Mouse (Mus musculus) heart, embryonic 15.5 days (tissue): ENCODE results near the gene Prdm16. TPM values are rescaled to one million over a fixed set of nuclear protein-coding genes. Genes with fewer than 3 reads are reported as not detected.

Experiments
- ATAC-seq: fragments of 200-750 bp; cut with Nextera tagmentation; replicated peaks from 2 replicates; pipeline ENCODE4 v1.8.0; 2017; ENCODE audit warnings: low read depth, moderate TSS enrichment; ENCODE audit not compliant: insufficient number of reproducible peaks, insufficient read depth, low FRiP score
- H3K27ac ChIP-seq: fragments of 300-500 bp; sonication (generic); 2 replicates; pipeline ENCODE4 v1.5.1; 2015; ENCODE audit warnings: mild to moderate bottlenecking, inconsistent platforms
- H3K27me3 ChIP-seq: fragments of 300-500 bp; sonication (generic); 2 replicates; pipeline ENCODE4 v1.6.1; 2015; ENCODE audit warnings: inconsistent platforms
- H3K36me3 ChIP-seq: fragments of 300-500 bp; sonication (generic); 2 replicates; pipeline ENCODE4 v1.6.1; 2015; ENCODE audit warnings: mild to moderate bottlenecking, inconsistent platforms
- H3K4me1 ChIP-seq: fragments of 300-500 bp; sonication (generic); replicated peaks from 2 replicates; pipeline ENCODE4 v1.6.1; 2015; ENCODE audit warnings: inconsistent platforms
- H3K4me2 ChIP-seq: fragments of 300-500 bp; sonication (generic); 2 replicates; pipeline ENCODE4 v1.6.1; 2015; ENCODE audit warnings: inconsistent platforms, mild to moderate bottlenecking, moderate library complexity
- H3K4me3 ChIP-seq: fragments of 300-500 bp; sonication (generic); 2 replicates; pipeline ENCODE4 v1.5.1; 2015; ENCODE audit warnings: mild to moderate bottlenecking, inconsistent platforms
- H3K9ac ChIP-seq: fragments of 300-500 bp; sonication (generic); 2 replicates; pipeline ENCODE4 v1.6.1; 2015; ENCODE audit warnings: mild to moderate bottlenecking, inconsistent platforms
- H3K9me3 ChIP-seq: fragments of 300-500 bp; sonication (generic); replicated peaks from 2 replicates; pipeline ENCODE4 v1.6.1; 2016; ENCODE audit warnings: inconsistent platforms
- WGBS: fragments of 180-500 bp; shearing (Covaris S2); methylation state at CpG from one replicate; pipeline ENCODE4 v1.1.7; 2015; ENCODE audit warnings: mixed read lengths; 5-methylcytosine and 5-hydroxymethylcytosine counted together
- polyA plus RNA-seq: library from polyadenylated mRNA; unstranded; fragments of >200 nt; fragmentation: Nextera tagmentation; extraction: Ambion mirVana; gene quantifications from 2 replicates; pipeline ENCODE4 v1.2.1, GENCODE M21; 2015

The Prdm16 gene
- polyA plus RNA-seq, 1 experiment from 2014 or later: 20.9 TPM

GRCm38 (mm10) chr4:154394123-154394722, 242.4 kb downstream of the Prdm16 start:
- Histone ChIP-seq H3K27me3 (no peaks in the 10 kb centered on the region; the same call in 1 of the 2 replicates), H3K9me3 (no peaks in the 10 kb centered on the region), H3K9ac (no peak overlapping the region), H3K36me3 (no peaks in the 10 kb centered on the region), H3K4me1 (peaks cover 57% of the 10 kb centered on the region), H3K4me2 (no peak overlapping the region), H3K27ac (peak overlapping the region; percentile 88), H3K4me3 (no peak overlapping the region)
- WGBS: 48% methylated on average over 7 of the region's 7 CpGs
- ATAC-seq: no peak

DNA sequence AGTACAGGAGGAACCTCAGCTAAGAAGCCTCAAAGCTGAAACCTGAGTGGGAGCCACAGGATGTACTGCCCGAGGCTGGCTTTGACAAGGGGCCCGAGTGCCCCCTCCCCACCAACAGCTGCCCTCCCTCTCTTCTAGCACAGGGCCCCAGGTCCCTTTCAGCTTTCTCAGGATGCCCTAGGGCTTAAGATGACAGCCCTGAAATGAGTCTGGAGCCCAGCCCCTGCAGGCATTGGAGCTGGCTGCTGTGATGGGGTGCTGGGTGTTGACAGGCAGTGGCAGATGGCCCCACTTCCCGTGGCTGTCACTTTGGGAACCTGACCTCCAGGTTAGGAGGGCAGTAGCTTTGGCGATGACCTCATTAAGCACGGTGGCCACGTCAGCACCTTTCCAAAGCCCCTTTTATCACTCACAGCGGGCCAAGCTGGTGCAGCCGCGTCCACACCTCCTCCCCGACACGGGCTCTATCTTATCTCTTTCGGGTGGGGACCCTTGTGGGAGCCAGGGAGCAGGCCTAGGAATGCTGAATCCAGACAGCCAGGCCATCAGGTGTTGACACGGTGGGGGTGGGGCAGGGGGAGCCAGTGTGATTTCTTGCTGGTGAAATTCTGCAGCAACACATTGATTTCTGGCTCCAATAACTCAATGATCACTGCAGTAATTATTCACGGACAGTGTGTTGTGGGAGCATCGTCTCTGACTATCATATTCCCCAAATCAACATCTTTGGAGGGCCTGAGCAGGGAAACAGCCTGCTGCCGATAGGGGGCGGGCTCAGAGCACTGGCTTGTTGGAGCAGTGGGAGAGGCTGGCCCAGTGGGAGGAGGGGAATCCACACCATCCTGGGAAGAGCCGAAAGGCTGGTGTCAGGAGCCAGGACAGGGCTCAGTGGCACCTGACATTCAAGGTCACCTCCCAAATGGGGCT, 243.2 kb downstream of the Prdm16 start:
- Histone ChIP-seq H3K4me1 (peaks cover 58% of the 10 kb centered on the region), H3K27me3 (peaks cover 4% of the 10 kb centered on the region), H3K27ac (peak overlapping the region; percentile 88), H3K9ac (0 out of 2 replicates have a peak overlapping the region, but pooled peaks have one; percentile 1), H3K4me2 (peak overlapping the region; percentile 26; the same call in 1 of the 2 replicates), H3K9me3 (no peaks in the 10 kb centered on the region), H3K36me3 (no peaks in the 10 kb centered on the region), H3K4me3 (no peak overlapping the region)
- WGBS: 6% methylated on average over 18 of the region's 18 CpGs
- peak; percentile 90 for ATAC-seq

DNA sequence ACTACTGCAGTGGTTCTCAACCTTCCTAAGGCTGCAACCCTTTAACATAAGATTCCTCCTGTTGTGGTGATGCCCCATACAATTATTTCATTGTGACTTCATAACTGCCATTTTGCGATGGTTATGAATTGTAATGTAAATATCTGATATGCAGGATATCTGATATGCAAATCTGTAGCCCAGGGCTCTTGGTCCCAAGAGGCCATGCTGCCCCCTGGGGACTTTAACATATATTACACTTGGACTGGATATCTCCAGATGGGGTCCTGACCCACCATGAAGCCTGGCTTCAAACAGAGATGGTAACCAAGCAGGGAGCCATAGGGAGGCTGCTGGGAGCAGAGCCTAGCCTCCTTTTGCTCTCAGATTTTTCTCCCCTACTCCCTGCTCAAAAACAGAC, 244.0 kb downstream of the Prdm16 start:
- H3K9me3 ChIP-seq: no peaks in the 10 kb centered on the region
- no peak overlapping the region for H3K4me3 ChIP-seq
- 0 out of 2 replicates have a peak overlapping the region, but pooled peaks have one; percentile 1 for H3K9ac ChIP-seq
- H3K4me1 ChIP-seq: peaks cover 60% of the 10 kb centered on the region
- ATAC-seq: no peak
- peak overlapping the region; percentile 82 for H3K27ac ChIP-seq
- 67% methylated on average over 1 of the region's 1 CpGs for WGBS
- H3K27me3 ChIP-seq: peaks cover 7% of the 10 kb centered on the region
- H3K36me3 ChIP-seq: no peaks in the 10 kb centered on the region
- peak overlapping the region; percentile 16; the same call in 1 of the 2 replicates for H3K4me2 ChIP-seq

GRCm38 (mm10) chr4:154390333-154391080, 246.2 kb downstream of the Prdm16 start:
- ATAC-seq: no peak
- peaks cover 78% of the 10 kb centered on the region for H3K4me1 ChIP-seq
- H3K9me3 ChIP-seq: no peaks in the 10 kb centered on the region
- H3K4me2 ChIP-seq: no peak overlapping the region
- peaks cover 7% of the 10 kb centered on the region; the same call in 1 of the 2 replicates for H3K27me3 ChIP-seq
- H3K9ac ChIP-seq: 0 out of 2 replicates have a peak overlapping the region, but pooled peaks have one; percentile 10
- WGBS: 36% methylated on average over 20 of the region's 20 CpGs
- H3K4me3 ChIP-seq: no peak overlapping the region
- no peaks in the 10 kb centered on the region for H3K36me3 ChIP-seq
- H3K27ac ChIP-seq: peak overlapping the region; percentile 7; the same call in 1 of the 2 replicates

DNA sequence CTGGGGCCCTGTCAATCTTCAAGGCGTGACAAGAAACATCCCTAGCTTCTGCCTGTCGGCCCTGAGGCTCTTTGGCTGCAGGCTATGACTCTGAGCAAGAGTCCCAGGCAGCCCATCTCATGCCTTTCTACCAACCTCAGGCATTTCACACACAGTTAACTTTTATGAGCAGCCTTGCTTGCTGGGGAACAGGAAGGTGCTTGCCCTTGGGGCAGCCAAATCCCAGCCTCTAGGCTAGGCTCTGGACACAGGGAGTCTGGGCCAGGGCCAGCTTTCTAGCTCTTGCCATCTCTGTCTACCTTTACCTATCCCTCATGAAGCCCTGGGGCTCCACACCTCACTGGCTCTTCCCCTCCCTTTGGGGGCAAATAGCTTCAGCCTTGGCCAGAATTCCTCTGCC, 247.0 kb downstream of the Prdm16 start:
- Histone ChIP-seq H3K4me2 (no peak overlapping the region), H3K36me3 (no peaks in the 10 kb centered on the region), H3K4me1 (peaks cover 74% of the 10 kb centered on the region), H3K9me3 (no peaks in the 10 kb centered on the region), H3K27me3 (peaks cover 8% of the 10 kb centered on the region; the same call in 1 of the 2 replicates), H3K4me3 (no peak overlapping the region), H3K27ac (no peak overlapping the region), H3K9ac (no peak overlapping the region)
- 86% methylated on average over 2 of the region's 2 CpGs for WGBS
- no peak for ATAC-seq

GRCm38 (mm10) chr4:154386810-154387209, 249.9 kb downstream of the Prdm16 start:
- Histone ChIP-seq H3K27ac (peak overlapping the region; percentile 36), H3K36me3 (no peaks in the 10 kb centered on the region), H3K4me2 (no peak overlapping the region), H3K4me1 (peaks cover 47% of the 10 kb centered on the region), H3K9ac (no peak overlapping the region), H3K27me3 (peaks cover 12% of the 10 kb centered on the region; the same call in 1 of the 2 replicates), H3K9me3 (no peaks in the 10 kb centered on the region), H3K4me3 (no peak overlapping the region)
- WGBS: 35% methylated on average over 8 of the region's 8 CpGs
- no peak for ATAC-seq

- WGBS: 47% methylated on average over 2 of the region's 2 CpGs
- Histone ChIP-seq H3K9me3 (no peaks in the 10 kb centered on the region), H3K4me2 (no peak overlapping the region), H3K27ac (no peak overlapping the region), H3K27me3 (peaks cover 12% of the 10 kb centered on the region; the same call in 1 of the 2 replicates), H3K4me1 (peaks cover 38% of the 10 kb centered on the region), H3K36me3 (no peaks in the 10 kb centered on the region), H3K9ac (no peak overlapping the region), H3K4me3 (no peak overlapping the region)
- no peak for ATAC-seq
Observed at GRCm38 (mm10) chr4:154385918-154386317, 250.8 kb downstream of the Prdm16 start.

DNA sequence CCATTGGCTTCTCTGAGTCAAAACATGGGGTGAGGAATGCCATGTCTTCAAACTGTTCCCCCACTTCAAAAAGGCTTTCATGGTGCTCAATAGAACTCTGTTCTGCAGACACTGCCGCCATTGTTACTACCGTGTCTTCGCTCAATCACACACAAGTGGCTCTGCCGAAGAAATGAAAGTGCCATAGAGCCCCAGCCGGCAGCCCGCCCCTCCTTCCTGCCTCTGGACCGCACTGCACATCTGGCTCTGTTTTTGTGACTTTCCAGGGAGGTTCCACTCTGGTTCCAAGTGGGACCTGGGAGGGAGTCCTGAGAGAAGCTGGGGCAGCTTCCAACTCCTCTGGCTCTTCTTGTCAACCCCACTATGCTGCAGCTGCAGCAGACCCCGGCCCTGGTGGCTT, 251.5 kb downstream of the Prdm16 start:
- no peaks in the 10 kb centered on the region for H3K36me3 ChIP-seq
- H3K9ac ChIP-seq: no peak overlapping the region
- H3K4me1 ChIP-seq: peaks cover 31% of the 10 kb centered on the region
- H3K4me3 ChIP-seq: no peak overlapping the region
- 67% methylated on average over 8 of the region's 8 CpGs for WGBS
- H3K4me2 ChIP-seq: no peak overlapping the region
- no peak overlapping the region for H3K27ac ChIP-seq
- H3K9me3 ChIP-seq: no peaks in the 10 kb centered on the region
- ATAC-seq: no peak
- peaks cover 12% of the 10 kb centered on the region; the same call in 1 of the 2 replicates for H3K27me3 ChIP-seq

GRCm38 (mm10) chr4:154378876-154379275, 257.8 kb downstream of the Prdm16 start:
- H3K4me2 ChIP-seq: no peak overlapping the region
- H3K36me3 ChIP-seq: no peaks in the 10 kb centered on the region
- no peak for ATAC-seq
- H3K27me3 ChIP-seq: 0 out of 2 replicates have a peak, but pooled peaks cover 4% of the 10 kb centered on the region
- no peaks in the 10 kb centered on the region for H3K9me3 ChIP-seq
- 91% methylated on average over 2 of the region's 2 CpGs for WGBS
- H3K9ac ChIP-seq: no peak overlapping the region
- no peak overlapping the region for H3K27ac ChIP-seq
- no peak overlapping the region for H3K4me3 ChIP-seq
- no peaks in the 10 kb centered on the region for H3K4me1 ChIP-seq

DNA sequence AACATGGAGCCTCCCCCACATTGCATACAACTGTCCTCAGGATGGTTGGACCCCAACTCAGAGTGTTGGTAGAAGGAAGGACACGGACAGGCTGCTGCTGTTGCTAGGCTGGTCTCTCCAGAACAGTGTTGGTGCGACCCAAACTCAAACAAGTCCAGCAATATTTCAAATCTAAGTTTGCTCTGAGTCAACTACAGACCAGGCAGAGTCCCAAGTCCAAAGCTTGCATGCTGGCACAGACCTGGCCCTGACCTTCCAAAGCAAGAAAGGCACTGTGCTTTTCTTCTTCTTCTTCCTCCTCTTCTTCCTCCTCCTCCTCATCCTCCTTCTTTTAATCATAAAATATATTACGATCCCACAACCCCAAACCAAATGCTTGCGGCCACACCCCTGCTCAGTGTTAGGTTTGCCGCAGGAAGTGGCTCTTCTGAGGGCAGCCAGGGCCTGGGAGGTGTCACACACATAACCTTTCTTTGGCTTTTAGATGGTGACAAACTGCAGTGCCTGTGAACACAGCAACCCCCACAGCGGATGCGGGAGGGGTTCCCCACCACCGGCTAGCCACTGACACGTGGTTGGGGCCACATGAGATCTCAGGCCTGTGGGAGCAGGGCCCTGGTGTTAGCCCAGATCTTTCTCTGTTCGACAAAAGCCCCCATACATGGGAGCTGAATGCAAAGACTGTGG, 260.6 kb downstream of the Prdm16 start:
- Histone ChIP-seq H3K27me3 (0 out of 2 replicates have a peak, but pooled peaks cover 4% of the 10 kb centered on the region), H3K4me1 (peaks cover 10% of the 10 kb centered on the region), H3K4me3 (no peak overlapping the region), H3K27ac (no peak overlapping the region), H3K9ac (no peak overlapping the region), H3K4me2 (no peak overlapping the region), H3K36me3 (no peaks in the 10 kb centered on the region), H3K9me3 (no peaks in the 10 kb centered on the region)
- ATAC-seq: no peak
- 67% methylated on average over 10 of the region's 10 CpGs for WGBS
